Mouse (Mus musculus): ENCODE data around the gene Ccdc126.

Ccdc126 gene

GRCm38 (mm10) chr6:49343737-49344469 is 24.8 kb downstream of the Ccdc126 start:
- no peak for DNase-seq (ENCODE audit: low spot score)

GRCm38 (mm10) chr6:49349826-49350225 is 30.8 kb downstream of the Ccdc126 start:
- DNase-seq (ENCODE audit: low spot score), result no peak

- DNase-seq (ENCODE audit: low spot score), result no peak
These were observed 35.5 kb downstream of the Ccdc126 start for GRCm38 (mm10) chr6:49354613-49355012.

GRCm38 (mm10) chr6:49355171-49355570 is 36.1 kb downstream of the Ccdc126 start:
- no peak for DNase-seq (ENCODE audit: low spot score)

DNA sequence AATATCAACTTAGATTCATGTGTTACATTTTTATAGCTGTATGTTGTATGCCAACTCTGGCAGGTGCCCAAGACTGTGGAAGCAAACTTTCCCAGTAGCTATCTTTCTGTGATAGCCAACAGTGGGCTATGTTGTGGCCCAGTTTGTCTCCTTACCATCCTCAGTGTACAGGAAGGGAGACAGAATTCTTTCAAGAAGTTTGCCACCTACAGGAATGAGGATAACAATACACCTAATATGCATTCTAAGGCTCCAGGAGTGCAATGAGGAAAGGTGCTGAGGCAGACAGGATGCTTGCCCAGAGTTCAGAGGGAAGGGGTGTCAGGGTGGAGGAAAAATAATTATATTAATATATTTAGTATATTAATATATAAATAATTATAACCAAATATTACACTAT is 41.3 kb downstream of the Ccdc126 start:
- DNase-seq (ENCODE audit: low spot score), result no peak

DNA sequence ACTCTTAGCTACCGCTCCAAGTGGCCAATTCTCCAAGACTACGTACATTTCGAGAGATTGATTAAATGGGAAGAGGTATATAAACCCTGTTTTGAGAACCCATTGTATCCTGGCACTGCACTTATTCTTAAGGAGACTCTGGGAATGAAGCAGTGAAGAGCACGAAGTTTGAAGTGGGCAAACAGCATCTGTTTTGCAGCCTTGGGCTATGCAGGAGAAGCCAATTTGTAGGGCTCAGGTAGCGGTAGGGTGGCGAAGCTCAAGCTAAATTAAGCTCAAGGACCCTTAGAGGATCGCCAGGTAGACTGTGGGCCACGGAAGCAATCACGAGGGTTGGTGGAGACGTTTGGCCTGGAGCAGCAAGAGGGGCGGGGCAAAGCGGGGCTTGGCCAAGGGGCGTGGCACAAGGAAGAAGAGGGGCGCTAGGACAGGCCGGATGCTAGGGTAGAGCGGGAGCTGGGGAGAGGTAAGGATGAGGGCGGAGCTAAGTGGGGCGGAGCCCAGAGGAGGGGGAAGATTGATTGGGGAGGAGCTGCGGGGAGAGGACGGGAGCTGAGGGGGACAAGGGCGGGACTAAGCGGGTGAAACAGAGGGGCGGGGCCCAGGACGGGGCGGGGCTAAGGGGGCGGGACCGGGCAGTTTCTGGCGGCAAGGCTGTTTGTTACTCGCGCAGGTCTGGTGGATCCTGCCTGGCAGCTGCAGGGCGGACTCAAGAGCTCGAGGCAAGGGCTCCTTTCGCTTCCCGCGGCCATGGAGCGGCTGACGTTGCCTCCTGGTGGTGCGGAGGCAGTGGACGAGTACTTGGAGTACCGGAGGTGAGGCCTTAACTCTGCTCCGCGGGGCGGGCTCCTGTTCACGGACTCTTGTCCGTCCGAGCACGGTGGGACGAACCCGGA is 48.3 kb downstream of the Ccdc126 start, which contains the start of gene Fam221a:
Gene Fam221a (plus strand): TSS at position 581 of the 896 bp plus-strand sequence.
- DNase-seq (ENCODE audit: low spot score), result peak; percentile 58

GRCm38 (mm10) chr6:49368212-49368611 is 49.1 kb downstream of the Ccdc126 start:
- no peak for DNase-seq (ENCODE audit: low spot score)

DNA sequence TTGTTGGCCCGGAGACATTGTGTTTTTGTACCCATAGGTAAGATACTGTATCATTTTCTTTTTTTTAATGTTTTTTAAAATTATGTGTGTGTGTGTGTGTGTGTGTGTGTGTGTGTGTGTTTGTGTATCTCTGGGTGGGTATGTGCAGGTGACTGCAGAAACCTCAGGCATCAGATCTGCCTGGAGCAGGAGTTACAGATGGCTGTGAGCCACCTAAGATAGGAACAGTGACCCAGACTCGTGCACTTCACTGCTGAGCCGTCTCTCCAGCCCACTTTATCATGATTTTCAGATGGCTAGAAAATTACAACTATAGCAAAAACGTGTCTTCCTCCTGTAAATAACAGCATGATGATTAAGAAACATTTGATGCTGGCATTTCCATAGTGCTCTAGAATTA is 53.6 kb downstream of the Ccdc126 start:
- no peak for DNase-seq (ENCODE audit: low spot score)

GRCm38 (mm10) chr6:49373943-49374342 is 54.9 kb downstream of the Ccdc126 start:
- no peak for DNase-seq (ENCODE audit: low spot score)

DNA sequence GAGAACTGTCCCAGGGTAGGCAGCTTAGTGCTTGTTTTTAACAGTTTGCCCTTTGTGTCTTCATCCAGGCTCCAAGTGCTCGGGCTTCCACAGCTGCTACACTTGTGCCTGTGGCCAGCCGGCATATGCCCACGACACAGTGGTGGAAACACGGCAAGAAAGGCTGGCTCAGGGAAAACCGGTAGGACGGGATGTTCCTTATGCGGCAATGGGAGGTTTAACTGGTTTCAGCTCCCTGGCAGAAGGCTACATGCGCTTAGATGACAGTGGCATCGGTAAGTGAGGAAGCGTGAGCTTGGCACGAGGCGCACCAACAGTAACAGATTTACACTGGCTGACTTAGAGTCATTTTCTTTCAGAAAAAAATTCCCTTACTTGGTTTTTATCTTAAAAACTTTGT is 59.3 kb downstream of the Ccdc126 start:
- no peak for DNase-seq (ENCODE audit: low spot score)
